Mouse (Mus musculus) kidney, postnatal 10 days (tissue): ENCODE measurements around the gene Slc1a1.

ENCODE experiments used
- DNase-seq: peaks from one replicate; pipeline ENCODE4 v3.0.0; 2021; ENCODE audit warnings: mixed read lengths

The Slc1a1 gene

DNA sequence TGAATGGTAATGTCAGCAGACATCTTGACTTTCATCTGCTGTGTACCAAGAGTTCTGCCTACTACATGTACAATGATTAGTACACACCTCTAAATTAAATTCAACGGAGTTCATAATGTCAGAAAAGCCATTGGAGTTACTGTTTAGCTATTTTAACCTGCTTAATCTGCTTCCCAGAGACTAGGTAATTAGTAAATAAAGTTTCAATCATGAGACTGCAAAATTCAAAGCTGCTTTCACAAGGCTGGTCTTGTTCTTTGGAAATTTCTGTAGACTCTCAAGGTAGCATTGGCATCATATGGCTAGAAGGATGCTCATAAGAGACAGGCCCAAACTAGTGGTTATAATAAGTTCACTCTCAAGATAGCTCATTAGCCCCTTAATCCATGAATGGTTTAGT lies 20.0 kb downstream of the Slc1a1 start:
- DNase-seq = no peak

DNA sequence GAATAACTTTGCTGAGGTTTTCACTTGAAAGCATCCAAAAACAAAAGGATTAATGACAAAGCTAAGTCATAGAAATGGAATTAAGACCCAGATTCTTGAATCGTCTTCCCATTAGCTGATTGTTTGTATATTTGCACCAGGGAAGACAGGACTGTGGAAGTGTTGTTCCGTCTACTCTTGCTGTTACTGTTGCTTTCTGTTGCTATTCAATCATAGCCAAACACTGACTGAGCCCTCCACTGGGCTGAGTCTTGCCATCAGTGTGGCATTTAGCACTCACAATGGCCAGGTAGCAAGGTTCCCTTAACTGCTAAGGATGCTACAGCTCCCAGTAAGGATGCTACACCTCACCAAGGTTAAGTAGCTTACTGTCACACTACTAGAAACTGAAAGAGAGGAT lies 25.4 kb downstream of the Slc1a1 start:
- no peak for DNase-seq

DNA sequence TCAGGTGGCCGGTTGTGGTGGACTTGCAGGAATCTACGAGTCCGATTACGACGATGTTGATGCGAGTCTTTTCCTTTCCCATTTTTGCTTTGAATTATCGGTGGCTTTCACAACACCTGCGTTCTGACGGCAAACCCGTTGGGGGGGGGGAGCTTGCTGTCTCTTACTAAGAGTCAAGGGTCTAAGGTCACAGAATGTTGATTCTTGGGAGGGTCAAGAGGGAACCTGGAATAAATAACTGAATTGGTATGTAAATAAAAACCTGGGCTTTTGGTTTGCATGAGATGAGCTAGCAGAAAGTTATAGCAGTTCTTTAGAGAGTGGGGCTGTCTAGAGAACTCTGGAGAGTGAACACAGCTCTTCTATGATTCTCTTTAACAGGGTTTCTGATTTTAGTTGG lies 28.8 kb downstream of the Slc1a1 start:
- DNase-seq = no peak

DNA sequence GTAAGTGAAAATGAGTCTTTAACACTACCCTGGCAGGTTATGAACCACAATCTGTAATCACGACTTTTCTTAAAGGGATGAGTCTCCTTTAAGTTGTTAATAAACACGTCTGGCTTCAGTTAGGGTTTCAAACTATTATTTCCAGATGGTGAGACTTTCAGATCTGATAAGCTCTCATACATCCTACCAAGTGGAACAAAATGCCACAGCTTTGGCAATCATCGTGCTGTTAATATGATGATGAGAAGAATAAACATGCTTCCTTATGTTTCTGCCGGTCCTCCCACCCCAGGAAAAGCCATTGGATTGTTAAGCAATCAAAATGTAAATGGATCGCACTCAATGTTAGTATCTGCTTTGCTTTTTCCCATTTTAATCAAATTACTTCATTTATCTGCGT lies 30.1 kb downstream of the Slc1a1 start:
- DNase-seq = no peak

DNA sequence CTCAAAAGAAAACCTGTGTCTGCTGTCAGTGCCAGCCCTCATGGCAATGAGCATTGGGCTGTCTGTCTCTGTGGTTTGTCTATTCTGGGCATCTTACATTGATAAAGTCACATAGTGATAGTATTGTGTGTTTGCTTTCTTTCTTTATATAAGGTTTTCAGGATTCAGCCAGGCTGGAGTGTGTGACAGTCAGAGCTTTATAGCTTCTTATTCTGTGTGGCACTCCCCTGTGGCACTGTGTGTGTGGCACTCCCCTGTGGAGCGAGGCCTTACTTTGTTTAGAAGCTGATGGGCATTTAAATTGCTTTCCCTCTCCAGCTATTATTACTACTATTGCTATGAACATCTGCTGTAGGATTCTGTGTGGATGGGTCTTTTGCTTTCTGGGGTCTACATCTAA lies 30.7 kb downstream of the Slc1a1 start:
- no peak for DNase-seq

DNA sequence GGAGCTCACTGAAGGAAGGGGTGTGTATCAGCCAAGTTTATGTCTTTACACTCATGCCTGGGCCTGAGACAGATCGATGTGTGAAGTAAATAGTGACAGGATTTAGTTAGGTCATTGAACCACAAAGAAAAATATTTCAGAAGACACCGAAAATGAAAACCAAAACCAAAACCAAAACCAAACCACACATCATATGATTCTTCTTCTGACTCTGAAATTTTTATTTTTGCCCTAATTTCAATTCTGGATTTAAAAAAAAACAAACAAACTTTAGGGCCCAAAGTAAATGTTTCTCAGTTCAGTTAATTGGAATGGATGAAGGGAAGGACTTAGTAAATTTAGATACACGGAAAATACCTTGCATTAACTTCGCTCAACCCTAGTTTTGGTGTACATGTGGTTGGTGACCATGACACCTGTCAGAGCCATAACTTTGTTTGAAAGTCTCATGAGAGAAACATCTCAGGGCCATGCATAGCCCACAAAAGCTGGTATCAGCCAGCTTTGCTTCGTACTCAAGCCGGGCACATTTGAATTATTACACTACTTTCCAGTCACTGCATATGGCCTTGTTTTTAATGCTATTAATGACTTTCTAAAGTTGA lies 34.5 kb downstream of the Slc1a1 start:
- no peak for DNase-seq

DNA sequence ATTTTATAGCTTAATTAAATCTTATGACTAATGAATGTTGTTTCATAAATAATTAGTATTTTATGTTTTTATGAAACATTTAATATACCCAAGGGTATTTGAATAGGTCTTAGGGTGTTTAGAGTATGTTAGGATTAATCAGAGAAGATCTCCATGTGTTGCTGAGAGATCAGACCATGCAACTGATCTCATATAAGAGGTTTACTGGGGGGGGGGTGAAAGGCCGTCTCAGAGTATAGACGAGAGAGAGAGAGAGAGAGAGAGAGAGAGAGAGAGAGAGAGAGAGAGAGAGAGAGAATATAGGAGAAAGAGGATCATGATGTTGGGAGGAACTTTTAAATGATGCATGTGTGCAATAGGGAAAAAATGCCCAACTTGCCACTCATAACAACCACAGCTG lies 35.5 kb downstream of the Slc1a1 start:
- DNase-seq = no peak

DNA sequence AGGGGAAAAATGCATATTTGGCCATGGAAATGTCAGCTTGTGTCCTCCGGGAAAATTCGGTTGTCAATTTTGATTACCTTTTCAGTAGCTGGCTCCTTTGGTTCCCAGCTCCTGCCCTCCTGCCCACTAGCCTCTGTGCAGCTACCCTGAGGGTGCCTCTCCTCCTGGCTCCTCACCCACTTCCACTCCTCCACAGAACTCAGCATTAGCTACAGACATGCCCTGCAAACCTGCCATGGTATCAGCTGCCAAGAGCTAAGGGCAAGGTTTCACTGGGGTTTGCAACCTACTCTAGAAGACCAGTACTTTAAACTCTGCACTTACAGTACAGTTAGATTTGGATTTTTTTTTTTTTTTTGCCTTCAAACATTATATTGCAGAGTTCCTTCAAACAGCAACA lies 44.6 kb downstream of the Slc1a1 start:
- peak; percentile 22 for DNase-seq

DNA sequence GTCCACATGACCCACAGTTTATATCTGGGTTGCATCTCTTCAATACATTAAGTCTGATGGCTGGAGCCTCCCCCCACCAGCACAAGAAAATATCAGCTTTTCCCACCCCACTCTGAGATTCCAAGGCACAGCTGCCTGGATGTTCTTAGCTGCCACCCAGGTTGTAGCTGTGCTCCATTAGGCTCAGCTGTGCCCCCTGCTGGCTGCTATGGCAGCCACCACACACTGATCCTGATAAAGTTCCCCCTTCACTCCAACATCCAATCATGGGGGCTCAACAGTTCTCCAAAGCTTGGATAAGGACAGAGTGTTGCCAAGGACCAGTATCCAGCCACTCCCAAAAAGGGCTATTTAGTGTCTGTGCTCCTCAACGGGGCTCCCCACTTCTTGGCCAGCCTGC lies 48.3 kb downstream of the Slc1a1 start:
- peak; percentile 69 for DNase-seq

DNA sequence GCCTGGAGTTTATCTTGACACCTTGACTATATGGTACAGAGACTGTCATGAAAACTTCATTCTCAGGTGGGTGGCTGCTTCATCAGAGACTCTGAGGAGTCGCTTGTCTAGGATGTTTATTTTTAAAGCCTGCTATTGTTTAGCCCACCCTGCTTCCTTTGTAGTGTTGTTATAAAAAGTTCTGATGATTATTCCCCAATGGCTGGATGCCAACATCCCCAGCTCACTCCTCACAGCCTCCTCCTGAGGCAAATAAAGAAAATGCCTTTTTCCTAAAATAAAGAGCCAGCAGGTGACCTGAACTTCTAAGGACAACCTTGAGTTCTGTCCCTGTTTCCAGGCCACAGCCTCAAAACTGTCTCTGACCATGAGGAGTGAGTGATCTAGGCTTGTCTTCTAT lies 53.6 kb downstream of the Slc1a1 start:
- no peak for DNase-seq

DNA sequence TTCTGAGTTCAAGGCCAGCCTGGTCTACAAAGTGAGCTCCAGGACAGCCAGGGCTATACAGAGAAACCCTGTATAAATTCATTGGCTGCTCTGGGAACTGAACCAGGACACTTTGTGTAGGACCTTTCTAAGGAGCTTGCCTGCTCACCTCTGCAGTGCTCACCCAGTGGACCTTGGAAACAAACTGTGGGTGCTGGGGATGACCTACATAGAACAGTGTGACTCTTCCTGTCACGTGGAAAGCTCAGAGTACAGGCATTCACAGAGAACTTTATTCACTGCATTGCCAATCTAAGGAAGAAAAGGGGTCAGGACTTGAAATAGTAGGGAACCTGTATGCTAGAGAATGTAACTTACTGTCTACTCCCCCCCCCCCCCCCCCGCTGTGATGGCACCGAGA lies 54.4 kb downstream of the Slc1a1 start:
- no peak for DNase-seq

DNA sequence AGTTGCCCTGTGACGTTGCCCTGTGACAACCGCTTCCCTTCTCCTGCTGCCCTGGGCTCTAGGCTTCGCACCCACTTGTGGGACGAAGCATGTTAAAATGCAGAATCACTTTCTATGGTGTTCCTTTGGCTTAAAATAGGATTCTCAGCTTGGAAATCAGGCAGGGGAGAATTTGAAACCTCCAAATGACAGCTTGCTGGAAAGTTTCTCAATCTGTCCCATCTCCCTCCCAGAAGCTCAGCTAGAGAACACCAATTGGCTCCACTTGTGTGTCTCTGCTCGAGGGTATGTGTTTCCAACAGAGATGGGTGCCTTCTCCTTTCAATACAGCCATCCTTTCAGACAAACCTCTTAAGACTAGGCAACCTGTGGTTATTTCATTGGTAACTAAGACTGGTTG lies 56.4 kb downstream of the Slc1a1 start:
- no peak for DNase-seq

DNA sequence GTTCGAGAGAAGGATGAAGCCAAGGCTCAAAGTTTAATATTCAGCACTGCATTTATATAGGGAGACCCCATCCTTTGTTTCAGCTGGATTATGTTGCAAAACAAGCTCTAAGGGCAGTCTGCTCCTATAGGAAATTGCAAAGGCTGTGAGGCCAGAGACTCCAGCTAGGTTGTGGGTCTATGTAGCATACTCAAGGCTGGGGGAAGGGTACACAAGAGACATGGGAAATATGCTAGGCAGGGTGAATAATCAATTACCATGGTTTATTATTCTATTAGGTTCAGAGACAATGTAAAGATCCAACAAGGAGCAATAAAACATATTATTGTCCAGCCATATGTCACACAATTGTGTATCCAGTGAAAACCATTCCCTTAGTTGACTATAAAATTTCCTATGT lies 57.0 kb downstream of the Slc1a1 start:
- no peak for DNase-seq

DNA sequence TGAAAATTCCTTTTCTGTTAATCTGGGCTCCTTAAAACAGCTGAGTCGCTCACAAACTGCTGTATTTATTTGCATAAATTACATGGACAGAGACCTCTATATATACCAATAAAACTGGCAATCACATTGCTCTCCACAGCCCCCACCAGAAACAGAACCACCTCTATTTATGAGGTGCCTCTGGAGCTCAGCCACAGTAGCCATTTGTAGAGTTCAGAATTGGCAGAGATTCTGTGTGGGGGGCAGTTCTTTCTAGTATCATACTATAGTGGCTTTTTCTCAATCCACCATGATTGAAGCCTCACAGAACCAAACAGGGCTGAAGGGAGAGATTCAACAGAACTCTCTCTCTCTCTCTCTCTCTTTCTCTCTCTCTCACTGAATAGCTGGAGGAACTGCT lies 61.8 kb downstream of the Slc1a1 start:
- no peak for DNase-seq

DNA sequence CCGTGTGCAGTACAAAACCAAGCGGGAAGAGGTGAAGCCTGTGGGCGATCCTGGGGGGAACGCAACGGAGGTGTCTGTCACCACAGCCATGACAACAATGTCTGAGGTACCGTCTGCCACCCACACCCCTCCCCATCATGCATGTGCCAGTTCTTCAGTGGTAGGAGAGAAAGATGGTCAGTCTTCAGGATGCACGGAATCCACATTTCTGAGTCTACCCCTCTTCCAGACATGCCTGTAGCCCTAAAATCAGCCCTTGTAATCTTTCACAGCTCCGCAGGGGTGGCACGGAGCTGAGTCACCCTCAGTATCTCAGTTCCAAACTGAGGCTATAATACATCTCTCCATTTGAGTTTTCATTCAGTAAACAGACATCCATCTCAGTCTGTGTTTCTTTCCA lies 62.6 kb downstream of the Slc1a1 start:
- no peak for DNase-seq

DNA sequence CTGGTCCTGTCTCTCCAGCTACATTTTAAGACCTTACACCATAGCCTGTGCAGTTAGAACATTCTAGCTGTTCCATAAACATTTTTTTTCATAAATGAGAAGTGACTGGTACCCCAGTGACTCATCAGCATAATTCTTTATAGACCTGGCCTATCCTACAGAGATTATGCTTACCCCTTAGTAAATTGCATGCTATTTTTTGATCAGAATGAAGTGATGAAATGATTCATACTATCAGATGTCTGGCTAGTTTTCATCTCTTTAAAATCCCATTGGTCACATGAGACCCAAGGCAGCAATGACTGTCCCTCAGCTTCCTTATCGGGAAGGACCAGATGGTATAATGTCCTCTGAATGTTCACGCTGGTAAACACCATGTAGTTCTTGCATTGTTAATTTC lies 65.9 kb downstream of the Slc1a1 start:
- DNase-seq = no peak

DNA sequence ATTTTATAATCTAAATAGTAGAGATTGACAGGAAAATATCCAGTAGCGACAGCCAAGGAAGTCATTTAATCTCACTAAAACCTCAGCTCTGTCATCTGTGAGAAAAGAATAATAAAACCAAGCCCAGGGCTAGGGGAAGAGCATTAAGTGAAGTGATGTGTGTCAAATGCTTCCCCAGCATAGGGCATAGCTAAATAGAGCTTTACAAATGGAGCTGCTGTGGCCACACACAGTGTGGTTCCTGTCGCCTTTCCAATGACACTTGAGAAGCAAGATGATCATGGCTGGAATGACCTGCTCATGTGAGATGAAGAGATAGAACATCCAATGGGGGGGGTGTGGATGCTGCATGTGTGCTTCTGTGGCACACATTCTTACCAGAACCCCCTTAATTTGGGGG lies 67.3 kb downstream of the Slc1a1 start:
- no peak for DNase-seq

DNA sequence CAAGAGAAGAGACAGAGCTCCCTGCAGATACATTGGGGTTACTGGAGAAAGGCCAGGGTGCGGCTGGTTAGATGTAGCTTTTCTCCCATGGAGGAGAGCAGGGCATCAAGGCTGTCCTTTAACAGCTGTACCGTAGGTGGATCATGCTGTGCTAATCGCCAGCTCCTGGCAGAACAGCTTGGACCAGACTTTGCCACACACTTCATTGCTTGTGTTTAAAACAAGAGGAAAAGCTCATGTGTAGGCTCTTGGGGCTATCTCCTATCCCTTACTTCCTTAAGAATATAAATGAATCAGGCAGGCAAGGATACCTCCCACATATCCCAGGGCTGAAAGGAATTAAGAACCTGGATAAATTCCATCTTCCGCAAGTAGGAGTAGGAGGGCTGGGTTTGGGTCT lies 68.0 kb downstream of the Slc1a1 start:
- DNase-seq = no peak

DNA sequence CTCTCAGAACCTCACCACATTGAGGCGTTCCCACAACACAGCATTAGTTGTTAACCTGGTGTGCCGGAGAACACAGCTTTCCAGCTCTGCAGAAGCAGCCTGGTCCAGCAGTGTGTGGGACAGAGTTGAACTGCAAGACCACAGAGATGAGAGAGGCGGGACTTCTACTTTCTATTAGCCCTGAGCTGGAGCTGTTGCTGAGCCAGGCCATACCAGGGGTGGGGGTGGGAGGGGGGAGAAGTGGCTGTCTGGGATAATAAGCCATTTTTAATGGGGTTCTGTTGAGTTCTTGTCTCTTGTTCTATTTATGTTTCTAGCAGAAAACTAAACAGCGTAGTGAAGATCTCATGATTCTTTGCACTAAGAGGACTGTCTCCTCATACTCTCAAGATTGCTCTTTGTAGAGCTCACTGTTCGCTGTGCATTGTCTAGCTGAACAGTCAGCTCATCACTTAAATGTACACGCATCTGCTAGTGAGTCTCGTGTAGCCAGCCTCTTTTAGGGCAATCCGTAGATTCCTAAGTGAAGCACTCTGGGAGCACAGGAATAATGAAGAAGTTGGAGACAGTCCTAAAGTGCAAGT lies 68.8 kb downstream of the Slc1a1 start:
- DNase-seq = no peak

DNA sequence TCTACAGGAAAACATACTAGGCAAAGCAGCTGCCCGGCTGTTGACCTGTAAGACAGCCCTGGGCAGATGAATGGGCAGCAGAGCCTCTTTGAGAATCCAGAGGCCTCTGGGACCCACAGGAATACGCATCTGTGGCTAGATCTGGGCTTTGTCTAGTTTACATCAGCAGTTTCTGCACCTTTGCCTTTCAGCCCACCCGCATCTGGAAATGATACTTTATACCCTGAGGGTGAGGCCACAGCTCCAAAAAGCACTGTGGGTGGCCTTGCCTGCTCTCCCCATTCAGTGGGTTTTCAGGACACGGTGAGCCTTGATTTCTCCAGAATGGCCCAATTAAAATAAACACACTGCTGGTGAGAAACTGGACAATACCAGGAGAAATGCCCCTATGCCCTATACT lies 73.3 kb downstream of the Slc1a1 start:
- no peak for DNase-seq

DNA sequence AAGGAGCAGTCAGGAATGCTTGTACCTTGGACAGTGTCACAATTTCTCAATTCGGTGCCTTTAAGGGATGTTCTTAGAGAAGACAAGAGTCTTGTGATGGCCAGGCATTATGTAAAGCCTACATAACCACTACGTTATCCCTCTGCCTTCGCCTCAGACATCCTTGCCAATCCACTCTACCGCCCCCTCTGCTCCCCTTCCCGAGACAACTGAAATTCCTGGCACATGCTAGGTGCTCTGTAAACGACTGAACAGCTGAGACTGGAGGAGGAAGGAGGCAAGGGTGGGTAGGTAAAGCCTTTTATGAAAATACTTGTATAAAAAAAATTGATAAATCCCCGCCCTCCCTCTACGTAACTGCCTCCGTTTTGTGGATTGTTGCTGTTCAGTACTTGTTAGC lies 73.8 kb downstream of the Slc1a1 start:
- no peak for DNase-seq

DNA sequence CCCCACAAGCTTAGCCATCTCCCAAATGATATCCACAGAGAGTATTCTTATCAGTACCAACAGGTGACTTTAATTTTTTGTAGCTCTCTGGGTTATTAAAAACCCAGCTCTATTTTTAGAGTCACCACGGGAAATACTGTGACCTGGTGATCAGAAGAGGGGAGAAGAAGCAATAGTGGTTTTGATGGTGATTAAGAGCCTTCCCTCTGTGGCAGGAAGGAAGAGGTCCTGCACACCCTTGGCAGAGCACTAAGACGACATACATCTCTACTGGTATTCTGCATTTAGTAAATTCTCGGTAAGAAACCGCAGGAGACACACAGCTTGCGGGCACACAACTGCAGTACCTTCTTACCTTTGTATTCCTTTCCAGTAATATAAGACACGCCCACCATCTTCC lies 79.7 kb downstream of the Slc1a1 start:
- DNase-seq = no peak

DNA sequence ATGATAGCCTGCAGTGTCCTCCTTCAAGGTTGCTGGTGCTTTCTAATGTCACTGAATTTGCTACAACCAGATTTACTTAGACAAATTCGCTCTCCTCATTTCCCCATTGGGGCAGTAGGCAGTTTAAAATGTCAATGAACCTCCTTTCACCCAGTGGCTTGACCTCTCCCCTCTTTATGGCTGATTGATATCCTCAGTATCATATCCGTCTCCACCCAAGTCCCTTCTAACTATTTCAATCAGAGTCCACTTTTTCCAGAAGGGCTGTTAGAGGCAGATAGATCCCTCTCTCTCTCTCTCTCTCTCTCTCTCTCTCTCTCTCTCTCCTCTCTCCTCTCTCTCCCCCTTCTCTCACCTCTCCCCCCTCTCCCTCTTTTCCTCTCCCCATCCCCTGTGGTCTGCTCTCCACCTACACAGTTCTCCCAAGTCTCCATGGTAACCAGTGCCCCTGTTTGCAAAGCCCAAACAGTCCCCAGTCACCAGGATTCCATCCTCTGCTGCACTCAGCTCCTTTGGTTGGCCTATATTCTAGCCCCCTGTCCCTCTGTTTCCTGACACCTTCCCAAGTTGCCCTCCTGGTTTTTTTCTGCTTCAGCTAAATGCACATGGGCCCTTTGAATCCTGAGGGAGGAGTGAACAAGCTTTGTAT lies 80.9 kb downstream of the Slc1a1 start:
- no peak for DNase-seq

DNA sequence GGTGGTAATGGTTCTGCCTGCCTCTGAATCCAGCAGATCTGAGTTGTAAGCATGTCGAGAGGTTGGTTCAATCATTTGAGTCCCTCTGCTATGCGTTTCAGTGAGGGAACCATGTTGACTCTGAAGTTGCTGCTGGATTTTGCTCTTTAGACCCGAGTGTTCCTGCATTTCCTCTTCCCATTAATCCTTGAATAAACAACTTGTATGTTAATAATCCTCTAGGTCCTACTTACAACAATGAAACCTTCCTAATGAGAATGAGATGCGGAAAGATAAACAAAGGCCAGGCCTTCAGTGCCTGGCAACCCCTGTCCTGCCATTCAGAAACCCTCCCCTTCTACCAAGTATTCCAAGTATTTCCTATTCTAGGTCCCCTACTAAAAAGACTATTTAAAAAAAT lies 81.6 kb downstream of the Slc1a1 start:
- DNase-seq = no peak

DNA sequence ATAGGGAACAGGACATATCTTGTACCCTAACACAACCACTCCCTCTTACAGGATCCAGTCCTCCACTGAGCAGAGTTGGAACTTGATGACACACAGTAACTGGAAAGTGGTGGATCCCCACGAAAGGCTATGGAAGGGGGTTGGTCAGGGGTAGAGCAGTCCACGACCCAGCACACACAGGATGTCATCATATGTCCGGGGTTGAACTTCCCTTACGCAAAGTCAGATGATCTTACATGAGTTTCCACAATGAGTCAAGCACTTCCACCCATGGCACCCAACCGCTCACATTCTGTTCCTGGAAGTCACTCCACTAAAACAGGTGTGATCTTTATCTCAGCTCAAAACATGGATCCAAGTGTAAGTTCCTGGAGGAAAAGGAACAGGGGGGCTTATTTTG lies 83.0 kb downstream of the Slc1a1 start:
- no peak for DNase-seq
